Comparison of ENCODE assay signal across 8 mouse cellular contexts in the genomic region with DNA sequence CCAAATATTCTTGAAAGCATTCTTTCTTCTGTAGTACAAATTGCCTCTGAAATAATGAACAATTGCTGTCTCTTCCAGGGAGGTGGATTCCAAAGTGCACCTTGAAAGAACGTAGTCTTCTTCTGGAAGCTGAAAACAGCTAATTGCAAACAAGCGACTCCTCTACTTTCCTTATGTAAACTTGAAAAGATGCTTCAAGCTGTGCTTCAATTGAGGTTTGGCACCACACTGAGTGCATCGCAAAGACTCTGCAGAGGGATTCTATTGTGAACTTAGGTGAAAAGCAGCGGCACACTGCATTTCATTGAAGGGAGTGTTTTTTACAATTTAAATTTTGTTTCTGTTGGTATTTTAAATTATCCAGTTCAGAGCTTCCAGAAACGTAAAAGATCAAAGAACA. TPM values are rescaled to one million over a fixed set of nuclear protein-coding genes. Genes with fewer than 3 reads are reported as not detected.
DNase-seq lines count a peak whose midpoint lies in the region; ATAC-seq and TF ChIP-seq lines count a peak whose summit lies in the region.

No protein-coding gene starts in this region.

- 0 out of 2 replicates have a peak, but pooled peaks cover 4% of the 10 kb centered on the region for H3K27me3 ChIP-seq in embryonic facial prominence, embryonic 15.5 days
- H3K27me3 ChIP-seq in limb, embryonic 11.5 days (ENCODE audit: control insufficient read depth, insufficient read depth, low read length) = no peaks in the 10 kb centered on the region

- ATAC-seq in embryonic facial prominence, embryonic 15.5 days (ENCODE audit: insufficient number of reproducible peaks, low FRiP score, low TSS enrichment, low read depth) = no peak
- no peak for ATAC-seq in limb, embryonic 11.5 days (ENCODE audit: insufficient number of reproducible peaks, low FRiP score, low TSS enrichment, low read depth)

- no peak for TF ChIP-seq POLR2A in olfactory bulb, adult 2 months (IDR thresholded peaks at IDR 0.05; ENCODE audit: insufficient read depth, low read depth, low read length)

- no peak for DNase-seq in left cerebral cortex, adult 2 months (ENCODE audit: extremely low spot score in 1 of 2, low spot score in 2 of 2)
- no peak for DNase-seq in left cerebral cortex, postnatal 4 days
- DNase-seq in limb, embryonic 11.5 days (ENCODE audit: low spot score) = no peak
- DNase-seq in gastrocnemius, adult 18-20 months (ENCODE audit: low spot score) = no peak
- DNase-seq in frontal cortex, postnatal 10 days (ENCODE audit: low spot score in 2 of 2) = no peak
- DNase-seq in left cerebral cortex, postnatal 10 days (ENCODE audit: extremely low spot score in 1 of 2, low spot score in 2 of 2) = no peak

- no peaks in the 10 kb centered on the region for H3K36me3 ChIP-seq in embryonic facial prominence, embryonic 15.5 days
- no peaks in the 10 kb centered on the region for H3K36me3 ChIP-seq in limb, embryonic 11.5 days (ENCODE audit: control insufficient read depth, insufficient read depth, low read length)

- no peak for TF ChIP-seq CTCF in left cerebral cortex, adult 2 months (IDR thresholded peaks at IDR 0.05)
- no peak for TF ChIP-seq CTCF in olfactory bulb, adult 2 months (IDR thresholded peaks at IDR 0.05; ENCODE audit: insufficient read depth, low read depth, low read length)

- intact Hi-C loops in left cerebral cortex, adult 2 months (cut with DNase I) = loop anchor here (5.0 kb wide), 1 partner anchor 297 kb away; no protein-coding TSS in a partner anchor
- intact Hi-C loops in left cerebral cortex, postnatal 4 days (cut with DNase I) = no loop called here
- intact Hi-C loops in left cerebral cortex, postnatal 10 days (cut with DNase I) = no loop called here

- H3K9me3 ChIP-seq in embryonic facial prominence, embryonic 15.5 days (replicated peaks) = no peaks in the 10 kb centered on the region
- no peaks in the 10 kb centered on the region for H3K9me3 ChIP-seq in limb, embryonic 11.5 days (ENCODE audit: control insufficient read depth, low read length)

- 6% methylated on average over 5 of the region's 5 CpGs for WGBS in embryonic facial prominence, embryonic 15.5 days
- 5% methylated on average over 5 of the region's 5 CpGs for WGBS in limb, embryonic 11.5 days
- WGBS in olfactory bulb, adult 2 months = 3% methylated on average over 5 of the region's 5 CpGs

- peak overlapping the region; percentile 59 for H3K4me2 ChIP-seq in embryonic facial prominence, embryonic 15.5 days (replicated peaks)
- peak overlapping the region; percentile 66 for H3K4me2 ChIP-seq in limb, embryonic 11.5 days (ENCODE audit: low read depth, severe bottlenecking)

- peaks cover 17% of the 10 kb centered on the region for H3K4me1 ChIP-seq in embryonic facial prominence, embryonic 15.5 days
- peaks cover 4% of the 10 kb centered on the region; the same call in 1 of the 2 replicates for H3K4me1 ChIP-seq in limb, embryonic 11.5 days (ENCODE audit: control insufficient read depth, insufficient read depth, low read length)
- peaks cover 10% of the 10 kb centered on the region for H3K4me1 ChIP-seq in olfactory bulb, adult 2 months (ENCODE audit: control insufficient read depth, insufficient read depth, low read length)

- H3K9ac ChIP-seq in embryonic facial prominence, embryonic 15.5 days = no peak overlapping the region
- H3K9ac ChIP-seq in limb, embryonic 11.5 days (ENCODE audit: low read length) = peak overlapping the region; percentile 37; the same call in 1 of the 2 replicates

- peak overlapping the region; percentile 49 for H3K4me3 ChIP-seq in left cerebral cortex, adult 2 months
- H3K4me3 ChIP-seq in embryonic facial prominence, embryonic 15.5 days (replicated peaks) = peak overlapping the region; percentile 57
- H3K4me3 ChIP-seq in limb, embryonic 11.5 days (ENCODE audit: low read depth, low read length) = peak overlapping the region; percentile 65
- H3K4me3 ChIP-seq in olfactory bulb, adult 2 months (ENCODE audit: insufficient read depth, low read depth, low read length) = no peak overlapping the region

- peak overlapping the region; percentile 70 for H3K27ac ChIP-seq in left cerebral cortex, adult 2 months
- H3K27ac ChIP-seq in embryonic facial prominence, embryonic 15.5 days (replicated peaks) = 0 out of 2 replicates have a peak overlapping the region, but pooled peaks have one; percentile 29
- no peak overlapping the region for H3K27ac ChIP-seq in limb, embryonic 11.5 days (replicated peaks; ENCODE audit: low read depth, low read length)
- H3K27ac ChIP-seq in olfactory bulb, adult 2 months (ENCODE audit: insufficient read depth, low read depth, low read length) = 0 out of 2 replicates have a peak overlapping the region, but pooled peaks have one; percentile 63

RNA-seq across cellular contexts. Expression of gene Cep112, which starts 0.9 kb away (rescaled TPM):
- total RNA-seq in left cerebral cortex, adult 2 months (2021) = 10 to 100 TPM in 1 of 2 experiments, 1 to 10 TPM in 1; 8.2 to 11.3 TPM
- 10 to 100 TPM; 16.1 to 17.7 TPM for total RNA-seq in left cerebral cortex, postnatal 4 days (2021)
- 14.4 and 16.6 TPM in 2 replicates for polyA plus RNA-seq in embryonic facial prominence, embryonic 15.5 days (2015; fragmentation: Nextera tagmentation; extraction: Ambion mirVana)
- polyA plus RNA-seq in limb, embryonic 11.5 days (2014; fragmentation: Nextera tagmentation; extraction: Ambion mirVana) = 12.0 and 14.0 TPM in 2 replicates
- polyA plus RNA-seq in olfactory bulb, adult 2 months (2012; ENCODE audit: insufficient read depth, insufficient read length, low replicate concordance, missing spikeins) = not detected in 2 replicates
- total RNA-seq in gastrocnemius, adult 18-20 months (2021) = 1 to 10 TPM; 1.6 to 1.8 TPM
- 10 to 100 TPM in 1 of 2 experiments, 1 to 10 TPM in 1; 8.0 to 10.4 TPM for total RNA-seq in left cerebral cortex, postnatal 10 days (2021)
